Comparison of ENCODE assay signal across 17 mouse cellular contexts in the genomic region with DNA sequence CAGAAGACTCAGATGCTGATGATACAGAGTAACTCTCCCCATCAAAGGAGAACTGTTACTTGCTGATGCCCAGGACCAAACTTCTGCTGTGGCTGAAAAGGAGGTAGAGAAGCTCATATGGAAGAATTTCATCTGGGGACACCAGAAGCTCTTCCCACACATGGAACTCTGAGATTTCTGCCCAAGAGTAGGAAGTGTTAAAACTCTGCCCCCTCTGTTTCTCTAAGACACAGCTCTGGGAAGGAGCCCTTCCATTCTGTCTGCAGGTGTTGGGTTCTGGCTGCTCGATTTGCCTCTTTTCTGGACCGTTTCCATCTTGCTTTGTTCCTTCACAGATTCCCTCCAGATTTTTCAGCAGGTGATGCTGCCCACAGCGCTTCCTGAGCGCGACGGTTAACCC.
"Had no signal": no experiment of that assay in that cellular context is flagged by ENCODE, and none has a peak within 500 bp of the region (broad histone marks: within the 10 kb centered on the region; RNA-seq: fewer than 3 reads in every experiment).

No protein-coding gene starts in this region.

- H3K4me3 ChIP-seq: liver, embryonic 15.5 days; lung, embryonic 15.5 days; megakaryocyte, embryonic 14.5 days; midbrain, embryonic 13.5 days; midbrain, embryonic 15.5 days; neural tube, embryonic 12.5 days had no signal

- H3K9me3 ChIP-seq: liver, embryonic 15.5 days; lung, embryonic 15.5 days; midbrain, embryonic 13.5 days; midbrain, embryonic 15.5 days; neural tube, embryonic 12.5 days had no signal

- ATAC-seq: liver, postnatal 0 days; lung, postnatal 0 days; midbrain, embryonic 13.5 days; midbrain, embryonic 15.5 days had no signal

- H3K36me3 ChIP-seq: liver, embryonic 15.5 days; lung, embryonic 15.5 days; midbrain, embryonic 13.5 days; midbrain, embryonic 15.5 days; neural tube, embryonic 12.5 days had no signal

- H3K9ac ChIP-seq: liver, embryonic 15.5 days; liver, postnatal 0 days; lung, embryonic 15.5 days; midbrain, embryonic 13.5 days; midbrain, embryonic 15.5 days; neural tube, embryonic 12.5 days had no signal

- H3K4me1 ChIP-seq: liver, embryonic 15.5 days; lung, embryonic 15.5 days; megakaryocyte, embryonic 14.5 days had no signal

- H3K27me3 ChIP-seq: liver, embryonic 15.5 days; lung, embryonic 15.5 days; midbrain, embryonic 13.5 days; midbrain, embryonic 15.5 days; neural tube, embryonic 12.5 days had no signal

- H3K4me2 ChIP-seq: liver, embryonic 15.5 days; lung, embryonic 15.5 days; midbrain, embryonic 11.5 days; midbrain, embryonic 13.5 days; midbrain, embryonic 15.5 days; neural tube, embryonic 12.5 days had no signal

- DNase-seq: liver, postnatal 0 days; lung, adult 2 months; lung, postnatal 14 days; lung, postnatal 36 days; right cerebral cortex, postnatal 14 days; thymus, adult 18-20 months; thymus, postnatal 14 days; thymus, postnatal 36 days had no signal

- H3K27ac ChIP-seq: liver, embryonic 15.5 days; lung, embryonic 15.5 days; macrophage; midbrain, embryonic 13.5 days; midbrain, embryonic 15.5 days; neural tube, embryonic 12.5 days had no signal
